Mouse (Mus musculus) heart, embryonic 12.5 days (tissue): ENCODE results near the gene Mms19. TPM values are rescaled to one million over a fixed set of nuclear protein-coding genes. Genes with fewer than 3 reads are reported as not detected.

ENCODE experiments used
- ATAC-seq: fragments of 200-750 bp; cut with Nextera tagmentation; 2 replicates; pipeline ENCODE4 v1.8.0; 2017; ENCODE audit warnings: moderate TSS enrichment, moderate library complexity; ENCODE audit not compliant: insufficient number of reproducible peaks, low FRiP score
- H3K27ac ChIP-seq: fragments of 300-500 bp; sonication (generic); 2 replicates; pipeline ENCODE4 v1.5.1; 2016; ENCODE audit warnings: mild to moderate bottlenecking, moderate library complexity; ENCODE audit not compliant: poor library complexity, severe bottlenecking
- H3K27me3 ChIP-seq: fragments of 300-500 bp; sonication (generic); replicated peaks from 2 replicates; pipeline ENCODE4 v1.6.1; 2016; ENCODE audit warnings: mild to moderate bottlenecking, moderate library complexity
- H3K36me3 ChIP-seq: fragments of 300-500 bp; sonication (generic); 2 replicates; pipeline ENCODE4 v1.6.1; 2016; ENCODE audit warnings: mild to moderate bottlenecking, moderate library complexity
- H3K4me1 ChIP-seq: fragments of 300-500 bp; sonication (generic); replicated peaks from 2 replicates; pipeline ENCODE4 v1.6.1; 2016; ENCODE audit warnings: mild to moderate bottlenecking
- H3K4me2 ChIP-seq: fragments of 300-500 bp; sonication (generic); 2 replicates; pipeline ENCODE4 v1.6.1; 2016; ENCODE audit warnings: mild to moderate bottlenecking, moderate library complexity
- H3K4me3 ChIP-seq: fragments of 300-500 bp; sonication (generic); 2 replicates; pipeline ENCODE4 v1.5.1; 2016; ENCODE audit warnings: mild to moderate bottlenecking
- H3K9ac ChIP-seq: fragments of 300-500 bp; sonication (generic); 2 replicates; pipeline ENCODE4 v1.6.1; 2016; ENCODE audit warnings: mild to moderate bottlenecking, moderate library complexity
- H3K9me3 ChIP-seq: fragments of 300-500 bp; sonication (generic); replicated peaks from 2 replicates; pipeline ENCODE4 v1.6.1; 2016; ENCODE audit warnings: mild to moderate bottlenecking, moderate library complexity
- WGBS: fragments of 180-500 bp; shearing (Covaris S2); methylation state at CpG from one replicate; pipeline ENCODE4 v1.1.7; 2016; 5-methylcytosine and 5-hydroxymethylcytosine counted together
- polyA plus RNA-seq: library from polyadenylated mRNA; unstranded; fragments of >200 nt; fragmentation: Nextera tagmentation; extraction: Ambion mirVana; gene quantifications from 2 replicates; pipeline ENCODE4 v1.2.1, GENCODE M21; 2016

Gene Mms19
- polyA plus RNA-seq, 1 experiment from 2014 or later: 26.3 TPM

DNA sequence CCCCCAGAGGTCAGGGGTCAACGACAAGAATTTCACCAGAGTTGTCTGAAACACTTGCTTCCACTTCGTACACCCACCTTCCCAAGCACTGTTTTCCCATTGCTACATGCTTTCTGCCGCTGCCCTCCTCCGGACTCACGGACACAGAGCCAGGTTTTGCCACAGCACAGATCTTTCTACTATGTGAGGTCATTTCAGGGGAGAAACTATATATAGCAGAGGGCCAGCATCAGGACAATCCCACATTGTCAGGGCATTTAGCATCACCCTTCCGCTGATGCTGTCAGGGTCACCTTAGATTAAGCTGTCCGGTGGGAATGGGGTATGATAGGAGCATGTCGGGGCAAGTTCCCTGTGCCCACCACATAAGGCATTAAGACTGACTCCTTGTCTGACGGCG is 16.1 kb upstream of the Mms19 start:
- Histone ChIP-seq H3K36me3 (no peaks in the 10 kb centered on the region), H3K27ac (peak overlapping the region; percentile 67), H3K9me3 (no peaks in the 10 kb centered on the region), H3K27me3 (no peaks in the 10 kb centered on the region), H3K4me2 (peak overlapping the region; percentile 29; the same call in 1 of the 2 replicates), H3K4me1 (peaks cover 68% of the 10 kb centered on the region), H3K4me3 (no peak overlapping the region), H3K9ac (no peak overlapping the region)
- ATAC-seq: no peak; the same call in 1 of the 2 replicates
- WGBS: 47% methylated on average over 10 of the region's 10 CpGs

DNA sequence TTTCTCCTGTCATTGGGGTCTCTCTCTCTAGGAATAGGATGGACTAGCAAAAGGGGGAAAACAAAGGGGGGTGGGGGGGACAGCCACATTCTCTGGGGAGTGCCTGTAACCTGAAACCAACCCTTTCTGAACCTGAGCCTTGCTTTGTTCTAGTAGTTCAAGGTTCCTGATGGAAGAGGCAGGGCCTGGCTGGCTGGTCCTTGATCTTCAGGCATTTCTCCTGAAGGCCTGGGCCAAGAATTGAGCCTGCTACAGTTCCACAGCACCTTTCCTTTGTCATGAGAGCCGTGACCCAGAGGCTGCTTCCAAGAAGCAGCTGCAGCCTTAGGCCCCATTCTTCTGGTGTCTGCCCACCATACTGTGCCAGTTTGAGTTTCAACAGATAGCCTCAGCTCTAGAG is 14.5 kb upstream of the Mms19 start:
- no peaks in the 10 kb centered on the region for H3K36me3 ChIP-seq

GRCm38 (mm10) chr19:41994023-41994422 is 13.1 kb upstream of the Mms19 start:
- no peak overlapping the region for H3K27ac ChIP-seq
- no peaks in the 10 kb centered on the region for H3K27me3 ChIP-seq
- H3K9ac ChIP-seq: no peak overlapping the region
- no peak for ATAC-seq
- no peaks in the 10 kb centered on the region for H3K36me3 ChIP-seq
- H3K4me1 ChIP-seq: peaks cover 52% of the 10 kb centered on the region
- no peaks in the 10 kb centered on the region for H3K9me3 ChIP-seq
- H3K4me3 ChIP-seq: no peak overlapping the region
- H3K4me2 ChIP-seq: no peak overlapping the region
- 86% methylated on average over 7 of the region's 7 CpGs for WGBS

More for the DNA sequence above, 14.5 kb upstream of the Mms19 start:
- Histone ChIP-seq H3K27ac (no peak overlapping the region), H3K4me3 (no peak overlapping the region), H3K9me3 (no peaks in the 10 kb centered on the region), H3K9ac (no peak overlapping the region), H3K4me1 (peaks cover 66% of the 10 kb centered on the region), H3K4me2 (no peak overlapping the region), H3K27me3 (no peaks in the 10 kb centered on the region)
- ATAC-seq: no peak
- 67% methylated on average over 1 of the region's 1 CpGs for WGBS

DNA sequence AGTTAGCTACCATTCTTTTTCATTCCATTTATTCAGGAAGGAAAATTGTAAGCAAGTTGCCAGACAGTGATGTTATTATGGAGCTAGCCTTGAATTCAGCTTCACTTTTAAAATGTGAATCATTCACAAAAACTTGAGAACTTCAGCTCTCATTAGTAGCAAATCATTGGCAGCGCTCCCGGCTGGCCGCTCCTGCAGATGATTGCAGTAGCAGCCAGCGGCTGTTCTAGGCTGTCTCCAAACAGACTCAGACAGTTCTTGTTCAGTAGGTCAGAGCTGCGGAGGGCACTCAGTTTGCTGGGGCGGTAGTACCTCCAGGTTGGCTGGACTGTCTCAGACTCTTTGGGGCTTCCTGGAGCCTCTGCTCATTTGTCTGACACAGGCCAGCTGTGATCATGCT is 12.5 kb upstream of the Mms19 start:
- Histone ChIP-seq H3K4me1 (peaks cover 48% of the 10 kb centered on the region), H3K9me3 (no peaks in the 10 kb centered on the region), H3K9ac (no peak overlapping the region), H3K4me2 (no peak overlapping the region), H3K36me3 (no peaks in the 10 kb centered on the region), H3K27ac (no peak overlapping the region; the same call in 1 of the 2 replicates), H3K27me3 (no peaks in the 10 kb centered on the region), H3K4me3 (no peak overlapping the region)
- WGBS: 59% methylated on average over 6 of the region's 6 CpGs
- ATAC-seq: no peak

DNA sequence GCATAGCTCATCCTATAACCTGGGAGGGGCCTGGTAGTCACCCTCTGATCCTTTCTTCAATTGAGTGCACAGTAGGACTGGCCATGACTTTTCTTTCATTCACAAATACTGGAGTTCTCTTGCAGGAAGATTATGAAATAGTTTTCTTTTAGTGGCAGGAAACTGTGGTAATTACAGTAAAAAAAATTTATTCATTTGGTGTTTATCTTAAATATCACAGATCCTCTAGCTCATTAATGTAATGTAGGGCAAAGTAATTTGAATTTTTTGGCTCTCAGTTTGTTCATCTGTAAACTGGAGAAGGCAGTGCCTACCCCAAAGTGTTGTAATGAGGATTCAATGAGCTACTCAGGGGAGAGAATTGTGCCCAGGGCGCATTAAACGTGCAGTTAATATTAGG is 12.0 kb upstream of the Mms19 start:
- Histone ChIP-seq H3K36me3 (no peaks in the 10 kb centered on the region), H3K4me2 (no peak overlapping the region), H3K27ac (no peak overlapping the region), H3K9me3 (no peaks in the 10 kb centered on the region), H3K27me3 (no peaks in the 10 kb centered on the region), H3K9ac (no peak overlapping the region), H3K4me1 (peaks cover 50% of the 10 kb centered on the region), H3K4me3 (no peak overlapping the region)
- WGBS: 84% methylated on average over 2 of the region's 2 CpGs
- no peak for ATAC-seq

DNA sequence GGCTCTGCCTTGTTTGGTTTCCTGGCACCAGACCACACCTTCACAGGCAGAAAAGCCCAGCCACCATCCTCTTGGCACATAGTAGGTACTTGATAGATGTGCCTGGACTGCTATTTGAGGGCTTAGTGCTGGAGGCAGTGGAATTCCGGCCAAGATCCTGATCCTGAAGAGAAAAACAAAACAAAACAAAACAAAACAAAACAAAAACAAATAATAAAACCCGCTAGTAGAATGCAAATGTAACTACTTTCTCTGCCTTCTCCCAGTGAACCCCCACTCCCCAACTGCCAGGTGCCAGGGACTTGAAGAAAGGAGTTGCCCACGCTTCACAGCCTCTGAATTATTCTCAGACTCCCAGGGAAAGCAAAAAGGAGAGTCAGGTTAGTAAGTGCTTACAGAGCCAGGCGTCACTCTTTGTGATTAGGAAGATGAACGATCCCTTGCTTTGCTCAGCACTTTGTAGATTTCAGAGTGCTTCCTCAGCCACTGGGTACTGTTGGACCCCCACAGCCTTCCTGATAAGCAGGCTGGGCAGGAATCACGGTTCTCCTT is 11.0 kb upstream of the Mms19 start:
- 32% methylated on average over 6 of the region's 6 CpGs for WGBS
- Histone ChIP-seq H3K4me1 (peaks cover 41% of the 10 kb centered on the region), H3K4me3 (no peak overlapping the region), H3K36me3 (no peaks in the 10 kb centered on the region), H3K9me3 (no peaks in the 10 kb centered on the region), H3K27me3 (no peaks in the 10 kb centered on the region), H3K9ac (no peak overlapping the region), H3K4me2 (no peak overlapping the region), H3K27ac (no peak overlapping the region)
- no peak for ATAC-seq

GRCm38 (mm10) chr19:41989810-41990209 is 8.9 kb upstream of the Mms19 start:
- H3K4me1 ChIP-seq: peaks cover 22% of the 10 kb centered on the region
- no peak overlapping the region for H3K4me3 ChIP-seq
- H3K27ac ChIP-seq: no peak overlapping the region
- no peaks in the 10 kb centered on the region for H3K9me3 ChIP-seq
- H3K9ac ChIP-seq: no peak overlapping the region
- no peaks in the 10 kb centered on the region for H3K36me3 ChIP-seq
- ATAC-seq: no peak
- H3K4me2 ChIP-seq: no peak overlapping the region
- 77% methylated on average over 6 of the region's 6 CpGs for WGBS
- H3K27me3 ChIP-seq: no peaks in the 10 kb centered on the region

DNA sequence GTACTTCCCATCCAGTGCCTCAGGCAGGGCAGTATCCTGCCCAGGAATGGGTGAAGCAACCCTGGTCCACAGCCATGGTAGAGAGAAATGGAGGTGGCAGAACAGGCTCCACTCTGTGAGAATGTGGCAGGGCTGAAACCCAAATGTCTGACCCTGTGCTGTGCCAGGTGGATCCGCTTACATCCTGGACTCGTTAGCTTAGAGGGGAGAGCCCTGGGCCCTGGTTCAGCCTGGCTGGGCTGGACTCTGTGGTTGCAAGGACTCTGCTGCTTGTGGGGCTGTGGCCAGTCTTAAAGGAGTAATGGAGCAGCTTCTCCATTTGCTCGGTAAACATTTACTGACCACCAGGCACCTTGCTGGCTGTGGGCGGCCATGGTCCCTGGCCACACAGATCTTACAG is 6.2 kb upstream of the Mms19 start:
- H3K27ac ChIP-seq: no peak overlapping the region
- H3K4me1 ChIP-seq: peaks cover 26% of the 10 kb centered on the region
- ATAC-seq: no peak
- no peaks in the 10 kb centered on the region for H3K36me3 ChIP-seq
- no peak overlapping the region for H3K9ac ChIP-seq
- H3K4me2 ChIP-seq: no peak overlapping the region
- H3K27me3 ChIP-seq: no peaks in the 10 kb centered on the region
- 88% methylated on average over 4 of the region's 4 CpGs for WGBS
- H3K4me3 ChIP-seq: no peak overlapping the region
- H3K9me3 ChIP-seq: no peaks in the 10 kb centered on the region

DNA sequence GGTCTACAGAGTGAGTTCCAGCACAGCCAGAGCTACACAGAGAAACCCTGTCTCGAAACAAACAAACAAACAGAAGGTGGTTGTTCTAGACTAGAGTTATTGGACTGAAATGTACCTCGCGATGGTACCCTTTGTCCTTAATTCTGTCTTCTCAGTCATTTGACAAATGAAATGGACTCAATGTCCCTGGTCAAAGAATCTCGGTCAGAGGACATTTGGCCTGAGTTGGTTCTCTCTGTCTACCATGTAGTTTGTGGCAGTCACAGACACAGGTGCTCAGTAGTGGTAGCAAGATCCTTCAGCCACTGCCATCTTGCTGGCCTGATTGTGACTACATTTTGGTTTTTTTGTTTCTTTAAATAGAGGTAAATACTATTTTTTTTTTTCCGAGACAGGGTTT is 5.0 kb upstream of the Mms19 start:
- Histone ChIP-seq H3K4me3 (no peak overlapping the region), H3K27ac (no peak overlapping the region), H3K4me2 (no peak overlapping the region), H3K36me3 (no peaks in the 10 kb centered on the region), H3K27me3 (no peaks in the 10 kb centered on the region), H3K9me3 (no peaks in the 10 kb centered on the region), H3K4me1 (peaks cover 19% of the 10 kb centered on the region), H3K9ac (no peak overlapping the region)
- 84% methylated on average over 5 of the region's 5 CpGs for WGBS
- ATAC-seq: no peak

DNA sequence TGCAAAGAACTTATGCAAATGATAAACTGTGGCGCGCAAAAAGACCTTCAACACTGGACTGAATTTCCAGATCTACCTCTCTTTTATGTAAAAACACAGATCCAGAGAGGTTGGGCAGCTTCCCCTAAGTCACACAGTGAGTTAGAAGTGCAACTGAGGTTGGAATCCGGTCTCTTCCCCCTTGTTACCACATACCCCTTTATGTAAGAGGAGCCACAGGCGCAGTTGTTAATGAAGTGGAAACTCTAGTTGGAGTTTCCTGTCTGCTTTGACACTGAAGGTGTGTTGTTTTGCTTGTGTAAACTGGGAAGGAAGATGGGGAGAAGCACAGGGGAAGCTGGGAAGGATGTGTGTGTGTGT is 1.8 kb upstream of the Mms19 start:
- no peaks in the 10 kb centered on the region for H3K27me3 ChIP-seq
- H3K9me3 ChIP-seq: no peaks in the 10 kb centered on the region
- 8% methylated on average over 4 of the region's 4 CpGs for WGBS
- peaks cover 16% of the 10 kb centered on the region for H3K4me1 ChIP-seq
- H3K36me3 ChIP-seq: no peaks in the 10 kb centered on the region
- H3K27ac ChIP-seq: peak overlapping the region; percentile 87
- peak overlapping the region; percentile 85 for H3K4me2 ChIP-seq
- H3K9ac ChIP-seq: peak overlapping the region; percentile 89
- no peak for ATAC-seq
- peak overlapping the region; percentile 68 for H3K4me3 ChIP-seq

DNA sequence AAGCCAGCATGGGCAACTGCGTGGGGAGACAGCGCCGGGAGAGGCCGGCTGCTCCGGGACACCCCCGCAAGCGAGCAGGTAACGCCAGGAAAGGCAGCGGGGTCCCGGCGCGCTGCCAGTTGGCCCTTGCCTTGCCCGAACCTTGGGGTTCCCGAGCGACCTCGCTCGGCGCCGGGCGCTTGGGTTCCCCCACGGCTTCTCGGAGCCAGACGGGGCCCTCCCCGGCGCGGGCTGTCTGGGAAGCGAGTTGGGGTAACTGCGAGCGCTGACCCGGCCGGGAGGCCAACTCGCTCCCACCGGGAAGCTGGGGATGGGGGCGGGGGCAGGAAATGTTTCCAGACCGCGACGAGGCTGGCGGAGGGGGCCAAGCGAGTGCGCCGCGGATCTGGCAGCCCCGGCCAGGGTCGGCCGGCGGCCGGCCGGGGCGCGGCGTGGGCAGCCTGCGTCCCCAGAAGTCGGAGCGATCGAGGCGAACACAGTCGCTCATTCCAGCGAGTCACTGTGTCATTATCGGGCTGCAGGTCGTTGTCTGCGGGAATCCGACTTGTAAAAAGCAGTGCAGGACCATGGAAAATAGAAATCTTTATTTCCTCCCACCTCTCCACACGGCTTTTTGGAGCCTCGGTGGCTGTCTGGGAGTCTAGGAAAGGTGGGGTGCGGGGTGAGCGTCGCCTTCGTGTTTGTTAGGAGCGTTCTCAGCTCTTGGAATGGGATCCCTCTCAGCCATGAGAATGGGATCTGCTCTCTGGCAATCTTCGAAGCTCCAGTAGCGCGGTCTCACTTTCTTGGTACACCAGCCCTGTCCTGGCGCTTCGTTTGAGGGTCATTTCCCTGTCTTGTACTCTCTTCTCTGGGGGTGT is 1.2 kb upstream of the Mms19 start:
- Histone ChIP-seq H3K4me3 (peak overlapping the region; percentile 68), H3K4me2 (peak overlapping the region; percentile 85), H3K36me3 (no peaks in the 10 kb centered on the region), H3K27me3 (no peaks in the 10 kb centered on the region), H3K9me3 (no peaks in the 10 kb centered on the region), H3K4me1 (peaks cover 16% of the 10 kb centered on the region), H3K9ac (peak overlapping the region; percentile 89), H3K27ac (peak overlapping the region; percentile 87)
- under 1% methylated on average over 74 of the region's 74 CpGs for WGBS
- ATAC-seq: no peak
